Mouse (Mus musculus) neutrophil, adult 59 days (primary cell): ENCODE measurements around the gene Gm17535. TPM values are rescaled to one million over a fixed set of nuclear protein-coding genes. Genes with fewer than 3 reads are reported as not detected.

Source experiments
- total RNA-seq, 2 experiments: library from RNA; stranded (reverse); gene quantifications; 1 replicate in 1 of 2; 2 replicates in 1 of 2; pipeline ENCODE4 v1.2.4; 2023

Gene Gm17535
- total RNA-seq: not detected

GRCm38 (mm10) chr9:3034299-3034698 is at the start of gene Gm17535:
Gene Gm17535 (plus strand): TSS chr9:3034599.

GRCm38 (mm10) chr9:3000445-3000972 is 33.9 kb upstream of the Gm17535 start, which contains the start of gene Gm10722:
Gene Gm10722 (plus strand): TSS chr9:3000922.

DNA sequence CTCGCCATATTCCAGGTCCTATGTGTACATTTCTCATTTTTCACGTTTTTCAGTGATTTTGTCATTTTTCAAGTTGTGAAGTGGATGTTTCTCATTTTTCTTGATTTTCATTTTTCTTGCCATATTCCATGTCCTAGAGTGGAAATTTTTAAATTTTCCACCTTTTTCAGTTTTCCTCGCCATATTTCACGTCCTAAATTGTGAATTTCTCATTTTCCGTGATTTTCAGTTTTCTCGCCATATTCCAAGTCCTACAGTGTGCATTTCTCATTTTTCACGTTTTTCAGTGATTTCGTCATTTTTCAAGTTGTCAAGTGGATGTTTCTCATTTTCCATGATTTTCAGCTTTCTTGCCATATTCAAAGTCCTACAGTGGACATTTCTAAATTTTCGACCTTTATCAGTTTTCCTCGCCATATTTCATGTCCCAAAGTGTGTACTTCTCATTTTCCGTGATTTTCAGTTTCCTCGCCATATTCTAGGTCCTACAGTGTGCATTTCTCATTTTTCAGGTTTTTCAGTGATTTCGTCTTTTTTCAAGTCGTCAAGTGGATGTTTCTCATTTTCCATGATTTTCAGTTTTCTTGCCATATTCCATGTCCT is 31.5 kb upstream of the Gm17535 start, which contains the start of gene Gm11168:
TSS of gene Gm11168 (plus strand) at position 553 of the 603 bp plus-strand sequence.

DNA sequence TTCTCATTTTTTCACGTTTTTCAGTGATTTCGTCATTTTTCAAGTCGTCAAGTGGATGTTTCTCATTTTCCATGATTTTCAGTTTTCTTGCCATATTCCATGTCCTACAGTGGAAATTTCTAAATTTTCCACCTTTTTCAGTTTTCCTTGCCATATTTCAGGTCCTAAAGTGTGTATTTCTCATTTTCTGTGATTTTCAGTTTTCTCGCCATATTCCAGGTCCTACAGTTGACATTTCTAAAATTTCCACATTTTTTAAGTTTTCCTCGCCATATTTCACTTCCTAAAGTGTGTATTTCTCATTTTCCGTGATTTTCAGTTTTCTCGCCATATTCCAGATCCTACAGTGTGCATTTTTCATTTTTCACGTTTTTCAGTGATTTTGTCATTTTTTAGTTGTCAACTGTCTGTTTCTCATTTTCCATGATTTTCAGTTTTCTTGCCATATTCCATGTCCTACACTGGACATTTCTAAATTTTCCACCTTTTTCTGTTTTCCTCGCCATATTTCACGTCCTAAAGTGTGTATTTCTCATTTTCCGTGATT is 21.6 kb upstream of the Gm17535 start, which contains the start of gene Gm10721:
TSS of gene Gm10721 (plus strand) at position 408 of the 547 bp plus-strand sequence.

DNA sequence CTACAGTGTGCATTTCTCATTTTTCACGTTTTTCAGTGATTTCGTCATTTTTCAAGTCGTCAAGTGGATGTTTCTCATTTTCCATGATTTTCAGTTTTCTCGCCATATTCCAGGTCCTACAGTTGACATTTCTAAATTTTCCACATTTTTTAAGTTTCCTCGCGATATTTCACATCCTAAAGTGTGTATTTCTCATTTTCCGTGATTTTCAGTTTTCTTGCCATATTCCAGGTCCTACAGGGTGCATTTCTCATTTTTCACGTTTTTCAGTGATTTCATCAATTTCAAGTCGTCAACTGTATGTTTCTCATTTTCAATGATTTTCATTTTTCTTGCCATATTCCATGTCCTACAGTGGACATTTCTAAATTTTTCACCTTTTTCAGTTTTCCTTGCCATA is 19.0 kb upstream of the Gm17535 start, which contains the start of gene Gm10720:
TSS of gene Gm10720 (plus strand) at position 301 of the 400 bp plus-strand sequence.

DNA sequence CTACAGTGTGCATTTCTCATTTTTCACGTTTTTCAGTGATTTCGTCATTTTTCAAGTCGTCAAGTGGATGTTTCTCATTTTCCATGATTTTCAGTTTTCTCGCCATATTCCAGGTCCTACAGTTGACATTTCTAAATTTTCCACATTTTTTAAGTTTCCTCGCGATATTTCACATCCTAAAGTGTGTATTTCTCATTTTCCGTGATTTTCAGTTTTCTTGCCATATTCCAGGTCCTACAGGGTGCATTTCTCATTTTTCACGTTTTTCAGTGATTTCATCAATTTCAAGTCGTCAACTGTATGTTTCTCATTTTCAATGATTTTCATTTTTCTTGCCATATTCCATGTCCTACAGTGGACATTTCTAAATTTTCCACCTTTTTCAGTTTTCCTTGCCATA is 17.3 kb upstream of the Gm17535 start, which contains the start of gene Gm10719:
TSS of gene Gm10719 (plus strand) at position 301 of the 400 bp plus-strand sequence.

DNA sequence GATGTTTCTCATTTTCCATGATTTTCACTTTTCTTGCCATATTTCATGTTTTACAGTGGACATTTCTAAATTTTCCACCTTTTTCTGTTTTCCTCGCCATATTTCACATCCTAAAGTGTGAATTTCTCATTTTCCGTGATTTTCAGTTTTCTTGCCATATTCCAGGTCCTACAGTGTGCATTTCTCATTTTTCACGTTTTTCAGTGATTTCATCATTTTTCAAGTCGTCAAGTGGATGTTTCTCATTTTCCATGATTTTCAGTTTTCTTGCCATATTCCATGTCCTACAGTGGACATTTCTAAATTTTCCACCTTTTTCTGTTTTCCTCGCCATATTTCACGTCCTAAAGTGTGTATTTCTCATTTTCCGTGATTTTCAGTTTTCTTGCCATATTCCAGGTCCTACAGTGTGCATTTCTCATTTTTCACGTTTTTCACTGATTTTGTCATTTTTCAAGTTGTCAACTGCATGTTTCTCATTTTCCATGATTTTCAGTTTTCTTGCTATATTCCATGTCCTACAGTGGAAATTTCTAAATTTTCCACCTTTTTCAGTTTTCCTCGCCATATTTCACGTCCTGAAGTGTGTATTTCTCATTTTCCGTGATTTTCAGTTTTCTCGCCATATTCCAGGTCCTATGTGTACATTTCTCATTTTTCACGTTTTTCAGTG is 11.0 kb upstream of the Gm17535 start, which contains the start of gene Gm10718:
TSS of gene Gm10718 (plus strand) at position 236 of the 673 bp plus-strand sequence.

DNA sequence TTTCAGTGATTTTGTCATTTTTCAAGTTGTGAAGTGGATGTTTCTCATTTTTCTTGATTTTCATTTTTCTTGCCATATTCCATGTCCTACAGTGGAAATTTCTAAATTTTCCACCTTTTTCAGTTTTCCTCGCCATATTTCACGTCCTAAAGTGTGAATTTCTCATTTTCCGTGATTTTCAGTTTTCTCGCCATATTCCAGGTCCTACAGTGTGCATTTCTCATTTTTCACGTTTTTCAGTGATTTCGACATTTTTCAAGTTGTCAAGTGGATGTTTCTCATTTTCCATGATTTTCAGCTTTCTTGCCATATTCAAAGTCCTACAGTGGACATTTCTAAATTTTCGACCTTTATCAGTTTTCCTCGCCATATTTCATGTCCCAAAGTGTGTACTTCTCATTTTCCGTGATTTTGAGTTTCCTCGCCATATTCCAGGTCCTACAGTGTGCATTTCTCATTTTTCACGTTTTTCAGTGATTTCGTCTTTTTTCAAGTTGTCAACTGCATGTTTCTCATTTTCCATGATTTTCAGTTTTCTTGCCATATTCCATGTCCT is 9.4 kb upstream of the Gm17535 start, which contains the start of gene Gm10717:
TSS of gene Gm10717 (plus strand) at position 506 of the 556 bp plus-strand sequence.

GRCm38 (mm10) chr9:3036577-3036976 is 2.2 kb downstream of the Gm17535 start, which contains the start of gene Gm10715:
Gene Gm10715 (plus strand): TSS chr9:3036877.

Other genes starting within 250 kb of the Gm17535 start
- not detected for gene Gm10722, start 33.7 kb upstream of the Gm17535 start, total RNA-seq
- gene Gm11168, start 31.3 kb upstream of the Gm17535 start, total RNA-seq: 1 to 10 TPM in 1 of 2 experiments, not detected in 1; 1.1 TPM
- 1 to 10 TPM; 3.1 to 3.7 TPM for gene Gm10721, start 21.5 kb upstream of the Gm17535 start, total RNA-seq
- not detected for gene Gm10720, start 18.9 kb upstream of the Gm17535 start, total RNA-seq
- 1 to 10 TPM; 3.5 to 8.1 TPM for gene Gm10719, start 17.2 kb upstream of the Gm17535 start, total RNA-seq
- 1 to 10 TPM; 5.5 to 7.0 TPM for gene Gm10718, start 11.1 kb upstream of the Gm17535 start, total RNA-seq
- 1 to 10 TPM; 2.2 to 2.4 TPM for gene Gm10717, start 9.2 kb upstream of the Gm17535 start, total RNA-seq
- not detected for gene Gm10715, start 2.3 kb downstream of the Gm17535 start, total RNA-seq